Mouse (Mus musculus) left cerebral cortex, postnatal 4 days (tissue): Measurements from ENCODE around the gene Bcl2. TPM values are rescaled to one million over a fixed set of nuclear protein-coding genes. Genes with fewer than 3 reads are reported as not detected.
"Not testable (repeated sequence)": the region's sequence is repeated elsewhere in the genome, so short reads cannot be mapped to it uniquely, and the experiment has no call there.

Source experiments
- DNase-seq: peaks from one replicate; pipeline ENCODE4 v3.0.0-alpha.2; 2022
- intact Hi-C: fragments of 180-260 bp; cut with DNase I; formaldehyde crosslinking; loops from one replicate; pipeline ENCODE4 v1.15.1; 2025
- total RNA-seq, 2 experiments: library from RNA; stranded (reverse); gene quantifications; 2 replicates each; pipeline ENCODE4 v1.2.3; 2021

Bcl2 gene
- 10 to 100 TPM; 13.9 to 15.7 TPM for total RNA-seq

- peak; percentile 66 for DNase-seq
- intact Hi-C loops = loop anchor here (5.0 to 10.0 kb wide), 3 partner anchors 107 to 199 kb away; no protein-coding TSS in a partner anchor
These were observed at the start of gene Bcl2 for GRCm38 (mm10) chr1:106713621-106714529. Bcl2 (minus strand) TSS chr1:106714274.

- no peak for DNase-seq
- intact Hi-C loops = no loop called here
These were observed 46.7 kb upstream of the Bcl2 start for GRCm38 (mm10) chr1:106760750-106761149.

- intact Hi-C loops = no loop called here
- peak; percentile 98 for DNase-seq
These were observed 45.7 kb upstream of the Bcl2 start, which contains the start of gene Kdsr for GRCm38 (mm10) chr1:106759572-106760435. Kdsr (minus strand) TSS chr1:106759727.

GRCm38 (mm10) chr1:106758734-106759571 is 44.9 kb upstream of the Bcl2 start:
- DNase-seq = peak; percentile 19
- intact Hi-C loops = no loop called here

GRCm38 (mm10) chr1:106756633-106757032 is 42.6 kb upstream of the Bcl2 start:
- no peak for DNase-seq
- intact Hi-C loops = no loop called here

- DNase-seq = no peak
- intact Hi-C loops = no loop called here
These were observed 37.9 kb upstream of the Bcl2 start for GRCm38 (mm10) chr1:106752013-106752412.

GRCm38 (mm10) chr1:106750656-106751055 is 36.6 kb upstream of the Bcl2 start:
- DNase-seq = no peak
- intact Hi-C loops = no loop called here

- DNase-seq = no peak
- intact Hi-C loops = no loop called here
These were observed 34.7 kb upstream of the Bcl2 start for GRCm38 (mm10) chr1:106748555-106749315.

GRCm38 (mm10) chr1:106742980-106743379 is 28.9 kb upstream of the Bcl2 start:
- intact Hi-C loops = no loop called here
- no peak for DNase-seq

- no peak for DNase-seq
- intact Hi-C loops = no loop called here
These were observed 26.7 kb upstream of the Bcl2 start for GRCm38 (mm10) chr1:106740735-106741134.

GRCm38 (mm10) chr1:106739810-106740209 is 25.7 kb upstream of the Bcl2 start:
- intact Hi-C loops = no loop called here
- no peak for DNase-seq

GRCm38 (mm10) chr1:106738092-106738491 is 24.0 kb upstream of the Bcl2 start:
- intact Hi-C loops = no loop called here
- DNase-seq = no peak

- intact Hi-C loops = no loop called here
These were observed 22.1 kb upstream of the Bcl2 start for GRCm38 (mm10) chr1:106736211-106736610.

GRCm38 (mm10) chr1:106735586-106735985 is 21.5 kb upstream of the Bcl2 start:
- peak; percentile 58 for DNase-seq
- intact Hi-C loops = no loop called here

More at GRCm38 (mm10) chr1:106736211-106736610, 22.1 kb upstream of the Bcl2 start:
- DNase-seq = peak; percentile 30

- intact Hi-C loops = no loop called here
- DNase-seq = no peak
These were observed 8.0 kb upstream of the Bcl2 start for GRCm38 (mm10) chr1:106722061-106722460.

GRCm38 (mm10) chr1:106717736-106718135 is 3.7 kb upstream of the Bcl2 start:
- intact Hi-C loops = loop anchor here (2.0 to 10.0 kb wide), 3 partner anchors 173 to 291 kb away; no protein-coding TSS in a partner anchor
- not testable (repeated sequence) for DNase-seq

GRCm38 (mm10) chr1:106717071-106717601 is 3.1 kb upstream of the Bcl2 start:
- intact Hi-C loops = loop anchor here (2.0 to 10.0 kb wide), 3 partner anchors 172 to 290 kb away; no protein-coding TSS in a partner anchor
- DNase-seq = peak; percentile 82

GRCm38 (mm10) chr1:106716141-106716540 is 2.1 kb upstream of the Bcl2 start:
- no peak for DNase-seq
- intact Hi-C loops = loop anchor here (2.0 to 10.0 kb wide), 3 partner anchors 171 to 289 kb away; no protein-coding TSS in a partner anchor
